Mouse (Mus musculus): ENCODE measurements at regions not wholly inside any gene's neighbourhood (a gene's known extent, or its start where the extent isn't known, plus 50 kb on each side); places are given as distances from the start of the nearest gene placed in this dataset.

- TF ChIP-seq TAL1 (IDR thresholded peaks at IDR 0.05; ENCODE audit: low read length), result no peak
- no peak for TF ChIP-seq GATA1 (IDR thresholded peaks at IDR 0.05; ENCODE audit: low read length)
These were observed 216.1 kb downstream of the Fbxo8 start for GRCm38 (mm10) chr8:56767034-56767433.

Data from erythroblast, embryonic 14.5 days (primary cell).